Mouse (Mus musculus) forebrain, embryonic 16.5 days (tissue): ENCODE results near the gene Ccdc180. TPM values are rescaled to one million over a fixed set of nuclear protein-coding genes. Genes with fewer than 3 reads are reported as not detected.

Experiments
- ATAC-seq: fragments of 200-750 bp; cut with Nextera tagmentation; 2 replicates; pipeline ENCODE4 v1.8.0; 2017; ENCODE audit warnings: mild to moderate bottlenecking, moderate library complexity
- H3K27ac ChIP-seq: fragments of 300-500 bp; sonication (generic); 2 replicates; pipeline ENCODE4 v1.5.1; 2014; ENCODE audit warnings: low read length, control low read depth
- H3K27me3 ChIP-seq: fragments of 300-500 bp; sonication (generic); replicated peaks from 2 replicates; pipeline ENCODE4 v1.6.1; 2014; ENCODE audit warnings: low read length; ENCODE audit not compliant: control insufficient read depth, insufficient read depth
- H3K36me3 ChIP-seq: fragments of 300-500 bp; sonication (generic); 2 replicates; pipeline ENCODE4 v1.6.1; 2014; ENCODE audit not compliant: control insufficient read depth, insufficient read depth
- H3K4me1 ChIP-seq: fragments of 300-500 bp; sonication (generic); replicated peaks from 2 replicates; pipeline ENCODE4 v1.6.1; 2014; ENCODE audit warnings: low read length; ENCODE audit not compliant: control insufficient read depth, insufficient read depth
- H3K4me2 ChIP-seq: fragments of 300-500 bp; sonication (generic); 2 replicates; pipeline ENCODE4 v1.6.1; 2014; ENCODE audit warnings: mild to moderate bottlenecking, low read length, control low read depth
- H3K4me3 ChIP-seq: fragments of 300-500 bp; sonication (generic); replicated peaks from 2 replicates; pipeline ENCODE4 v1.5.1; 2014; ENCODE audit warnings: mild to moderate bottlenecking, low read length, control low read depth
- H3K9ac ChIP-seq: fragments of 300-500 bp; sonication (generic); replicated peaks from 2 replicates; pipeline ENCODE4 v1.6.1; 2014; ENCODE audit warnings: low read depth, low read length, control low read depth
- H3K9me3 ChIP-seq: fragments of 300-500 bp; sonication (generic); 2 replicates; pipeline ENCODE4 v1.6.1; 2016; ENCODE audit warnings: low read length; ENCODE audit not compliant: control insufficient read depth
- WGBS: fragments of 180-500 bp; shearing (Covaris S2); extraction: QIAGEN DNeasy Blood & Tissue Kit; methylation state at CpG from one replicate; pipeline ENCODE4 v1.1.7; 2014; 5-methylcytosine and 5-hydroxymethylcytosine counted together
- polyA plus RNA-seq: library from polyadenylated mRNA; unstranded; fragments of >200 nt; fragmentation: Nextera tagmentation; extraction: Ambion mirVana; gene quantifications from 2 replicates; pipeline ENCODE4 v1.2.1, GENCODE M21; 2015

The Ccdc180 gene
- polyA plus RNA-seq, 1 experiment from 2014 or later: 0.30 TPM

DNA sequence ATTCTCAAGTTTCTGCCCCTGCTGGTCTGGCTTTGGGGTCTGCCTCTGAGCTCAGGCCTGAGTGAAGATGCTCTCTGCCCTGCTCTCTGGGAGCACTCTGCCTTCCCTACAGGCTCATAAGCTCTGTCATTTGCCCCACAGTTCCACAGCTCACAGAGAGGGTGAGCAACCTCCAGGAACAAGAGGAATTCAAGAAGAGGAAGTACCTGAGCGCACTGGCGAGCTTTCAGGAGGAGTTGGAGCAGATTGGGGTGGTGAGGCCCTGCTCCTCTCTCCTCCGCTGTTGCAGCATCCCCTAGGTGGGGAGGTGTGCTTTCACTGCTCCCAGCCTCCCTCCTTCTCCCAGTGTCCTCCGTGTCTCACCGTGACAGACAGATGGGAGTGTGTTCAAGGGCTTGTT, 8.3 kb downstream of the Ccdc180 start:
- Histone ChIP-seq H3K4me1 (no peaks in the 10 kb centered on the region), H3K36me3 (no peaks in the 10 kb centered on the region), H3K9me3 (no peaks in the 10 kb centered on the region), H3K4me2 (no peak overlapping the region), H3K9ac (no peak overlapping the region), H3K27me3 (no peaks in the 10 kb centered on the region), H3K27ac (no peak overlapping the region), H3K4me3 (no peak overlapping the region)
- WGBS: 61% methylated on average over 5 of the region's 5 CpGs
- ATAC-seq: no peak

DNA sequence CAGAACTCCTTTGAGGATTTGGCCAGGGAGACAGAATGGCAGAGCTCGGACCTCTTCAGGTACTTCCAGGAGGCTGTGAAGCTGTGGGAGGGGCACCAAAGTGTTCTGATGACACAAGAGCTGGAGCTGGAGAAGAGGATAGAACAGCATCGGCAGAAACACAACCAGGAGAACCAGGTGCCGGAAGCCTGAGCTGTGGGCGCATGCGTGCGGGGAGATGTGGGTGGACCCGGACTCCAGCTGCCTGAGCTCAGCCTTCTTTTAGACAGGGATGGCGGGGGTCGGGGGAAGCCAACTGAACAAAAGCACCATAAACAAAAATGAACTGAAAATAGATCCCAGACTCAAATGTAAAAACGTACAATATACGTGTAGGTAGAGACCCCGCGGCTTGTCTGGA, 19.2 kb downstream of the Ccdc180 start:
- Histone ChIP-seq H3K27me3 (no peaks in the 10 kb centered on the region), H3K9me3 (no peaks in the 10 kb centered on the region), H3K36me3 (no peaks in the 10 kb centered on the region), H3K4me3 (no peak overlapping the region), H3K4me1 (no peaks in the 10 kb centered on the region), H3K27ac (no peak overlapping the region), H3K4me2 (no peak overlapping the region), H3K9ac (no peak overlapping the region)
- no peak for ATAC-seq
- WGBS: 91% methylated on average over 13 of the region's 13 CpGs

GRCm38 (mm10) chr4:45909924-45910323, 19.8 kb downstream of the Ccdc180 start:
- 67% methylated on average over 4 of the region's 4 CpGs for WGBS
- Histone ChIP-seq H3K4me3 (no peak overlapping the region), H3K36me3 (no peaks in the 10 kb centered on the region), H3K4me1 (no peaks in the 10 kb centered on the region), H3K9me3 (no peaks in the 10 kb centered on the region), H3K4me2 (no peak overlapping the region), H3K27me3 (no peaks in the 10 kb centered on the region), H3K9ac (no peak overlapping the region), H3K27ac (no peak overlapping the region)
- ATAC-seq: no peak

DNA sequence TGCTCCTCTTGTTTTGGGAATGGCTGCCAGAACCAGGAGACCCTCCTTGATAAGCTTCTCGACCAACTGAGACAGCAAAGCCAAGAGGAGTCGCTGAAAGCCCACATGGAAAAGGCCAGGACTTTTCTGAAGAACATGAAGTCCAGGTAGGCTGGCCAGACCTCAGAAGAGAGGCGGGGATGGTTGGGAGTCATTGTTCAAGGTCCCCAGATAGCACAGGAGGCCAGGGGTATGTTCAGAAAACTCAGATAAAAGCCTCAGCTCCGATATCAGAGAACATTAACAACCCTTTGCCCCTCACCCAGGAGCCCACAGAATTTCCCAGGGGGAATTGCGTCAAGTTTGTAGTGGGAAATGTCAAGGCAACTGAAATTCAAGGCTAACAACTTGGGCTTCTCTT, 21.2 kb downstream of the Ccdc180 start:
- H3K9me3 ChIP-seq: no peaks in the 10 kb centered on the region
- H3K36me3 ChIP-seq: no peaks in the 10 kb centered on the region
- no peak overlapping the region for H3K4me3 ChIP-seq
- H3K27me3 ChIP-seq: no peaks in the 10 kb centered on the region
- no peak overlapping the region for H3K9ac ChIP-seq
- no peak for ATAC-seq
- WGBS: 90% methylated on average over 5 of the region's 5 CpGs
- H3K4me2 ChIP-seq: no peak overlapping the region
- no peaks in the 10 kb centered on the region for H3K4me1 ChIP-seq
- no peak overlapping the region for H3K27ac ChIP-seq

- Histone ChIP-seq H3K27ac (no peak overlapping the region), H3K27me3 (no peaks in the 10 kb centered on the region), H3K36me3 (no peaks in the 10 kb centered on the region), H3K9ac (no peak overlapping the region), H3K4me2 (no peak overlapping the region), H3K4me1 (no peaks in the 10 kb centered on the region), H3K9me3 (no peaks in the 10 kb centered on the region), H3K4me3 (no peak overlapping the region)
- WGBS: 93% methylated on average over 4 of the region's 4 CpGs
- ATAC-seq: no peak
These were observed 21.8 kb downstream of the Ccdc180 start for GRCm38 (mm10) chr4:45911876-45912275.

DNA sequence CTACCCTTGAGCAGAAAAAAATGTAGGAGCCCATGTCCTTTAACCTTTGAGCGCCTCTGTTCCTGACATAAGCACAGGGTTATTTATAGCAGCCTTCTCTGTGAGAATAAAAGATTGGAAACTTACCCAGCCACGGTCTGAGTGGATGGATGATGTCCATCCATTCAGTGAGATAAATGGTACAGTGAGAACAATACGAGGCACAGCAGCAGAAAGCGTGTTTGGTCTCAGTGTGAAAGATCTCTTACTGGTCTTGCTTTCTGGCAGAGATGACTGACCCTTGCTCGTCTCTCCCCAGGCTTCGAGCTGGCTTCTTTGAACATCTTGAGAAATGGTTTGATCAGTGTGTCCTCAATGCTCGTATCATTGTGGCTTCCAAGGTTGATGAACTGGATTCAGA, 27.0 kb downstream of the Ccdc180 start:
- Histone ChIP-seq H3K27me3 (no peaks in the 10 kb centered on the region), H3K36me3 (no peaks in the 10 kb centered on the region), H3K4me1 (no peaks in the 10 kb centered on the region), H3K9ac (no peak overlapping the region), H3K4me2 (no peak overlapping the region), H3K27ac (no peak overlapping the region), H3K4me3 (no peak overlapping the region), H3K9me3 (no peaks in the 10 kb centered on the region)
- 68% methylated on average over 7 of the region's 7 CpGs for WGBS
- no peak for ATAC-seq

- Histone ChIP-seq H3K4me2 (no peak overlapping the region), H3K27me3 (no peaks in the 10 kb centered on the region), H3K36me3 (no peaks in the 10 kb centered on the region), H3K27ac (no peak overlapping the region), H3K9me3 (no peaks in the 10 kb centered on the region), H3K4me3 (no peak overlapping the region), H3K9ac (no peak overlapping the region), H3K4me1 (no peaks in the 10 kb centered on the region)
- WGBS: 91% methylated on average over 10 of the region's 10 CpGs
- ATAC-seq: no peak
These were observed 31.7 kb downstream of the Ccdc180 start for GRCm38 (mm10) chr4:45921663-45922435.

- H3K9me3 ChIP-seq: no peaks in the 10 kb centered on the region
- H3K4me2 ChIP-seq: no peak overlapping the region
- no peak overlapping the region for H3K4me3 ChIP-seq
- 94% methylated on average over 4 of the region's 4 CpGs for WGBS
- H3K36me3 ChIP-seq: no peaks in the 10 kb centered on the region
- no peak overlapping the region for H3K9ac ChIP-seq
- no peaks in the 10 kb centered on the region for H3K27me3 ChIP-seq
- no peak for ATAC-seq
- no peaks in the 10 kb centered on the region for H3K4me1 ChIP-seq
- no peak overlapping the region for H3K27ac ChIP-seq
These were observed 33.9 kb downstream of the Ccdc180 start for GRCm38 (mm10) chr4:45924011-45924410.

DNA sequence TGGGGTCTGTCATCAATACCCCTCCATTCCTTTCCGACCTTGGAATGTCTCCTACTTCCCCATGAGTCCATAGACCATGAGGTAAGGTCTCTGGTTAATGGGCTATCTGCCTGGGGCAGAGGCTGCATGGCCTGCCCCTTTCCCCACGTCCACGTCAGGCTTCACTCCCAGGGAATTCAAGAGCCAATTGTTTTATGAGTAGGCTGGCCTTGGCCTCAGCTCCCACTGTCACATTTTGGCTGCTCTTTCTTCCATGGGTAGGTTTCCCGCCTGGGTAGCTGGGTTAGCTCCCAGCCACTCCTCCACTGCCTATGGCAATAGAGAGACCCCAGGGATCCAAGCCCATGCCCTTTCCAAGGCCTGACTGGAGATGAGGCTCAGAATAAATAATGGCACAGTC, 38.5 kb downstream of the Ccdc180 start:
- no peaks in the 10 kb centered on the region for H3K36me3 ChIP-seq
- no peak overlapping the region for H3K27ac ChIP-seq
- H3K4me3 ChIP-seq: no peak overlapping the region
- H3K9ac ChIP-seq: no peak overlapping the region
- H3K9me3 ChIP-seq: no peaks in the 10 kb centered on the region
- ATAC-seq: no peak
- H3K27me3 ChIP-seq: no peaks in the 10 kb centered on the region
- H3K4me1 ChIP-seq: no peaks in the 10 kb centered on the region
- WGBS: 67% methylated on average over 4 of the region's 4 CpGs
- no peak overlapping the region for H3K4me2 ChIP-seq

DNA sequence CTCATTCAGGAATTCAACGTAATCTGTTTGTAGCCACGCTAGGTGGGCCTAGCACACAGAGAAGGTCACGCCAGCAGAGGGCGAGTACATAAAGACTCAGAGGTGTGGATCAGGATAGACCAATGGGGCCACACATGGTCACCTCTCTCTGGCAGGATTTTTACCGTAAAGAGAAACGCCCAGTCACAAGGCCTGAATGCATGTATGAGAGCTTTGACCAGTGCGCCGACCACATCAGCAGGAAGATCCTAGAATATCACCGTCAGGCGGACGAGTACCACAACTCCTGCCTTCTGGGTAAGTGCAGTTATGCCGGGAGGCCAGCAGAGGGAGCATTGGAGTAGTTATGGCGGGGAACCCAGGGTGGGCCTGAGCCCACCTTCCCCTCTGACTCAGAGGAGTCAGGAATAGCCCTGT, 51.5 kb downstream of the Ccdc180 start:
- Histone ChIP-seq H3K36me3 (no peaks in the 10 kb centered on the region), H3K4me3 (no peak overlapping the region), H3K4me2 (no peak overlapping the region), H3K27me3 (no peaks in the 10 kb centered on the region), H3K9me3 (no peaks in the 10 kb centered on the region), H3K4me1 (no peaks in the 10 kb centered on the region), H3K9ac (no peak overlapping the region), H3K27ac (no peak overlapping the region)
- peak; percentile 65 for ATAC-seq
- WGBS: 26% methylated on average over 13 of the region's 13 CpGs
